Mouse (Mus musculus) E14TG2a.4 (cell line): ENCODE measurements at regions not wholly inside any gene's neighbourhood (a gene's known extent, or its start where the extent isn't known, plus 50 kb on each side); places are given as distances from the start of the nearest gene placed in this dataset.
"Not testable (repeated sequence)": the region's sequence is repeated elsewhere in the genome, so short reads cannot be mapped to it uniquely, and the experiment has no call there.

Experiments
- H3K27me3 ChIP-seq: 2 replicates; pipeline ENCODE4 v1.6.1; 2014; ENCODE audit warnings: low read length, control low read depth; ENCODE audit not compliant: insufficient read depth
- H3K36me3 ChIP-seq: 2 replicates; pipeline ENCODE4 v1.6.1; 2014; ENCODE audit warnings: low read length, control low read depth; ENCODE audit not compliant: insufficient read depth
- H3K4me1 ChIP-seq: replicated peaks from 2 replicates; pipeline ENCODE4 v1.6.1; 2014; ENCODE audit warnings: low read depth, low read length, control low read depth
- H3K4me3 ChIP-seq: replicated peaks from 2 replicates; pipeline ENCODE4 v1.5.1; 2014; ENCODE audit warnings: mild to moderate bottlenecking, low read length
- H3K9me3 ChIP-seq: 2 replicates; pipeline ENCODE4 v1.6.1; 2014; ENCODE audit warnings: low read length, control low read depth
- CTCF ChIP-seq: conservative IDR thresholded peaks from 2 replicates; pipeline ENCODE4 v1.5.1; 2014; ENCODE audit warnings: low read length
- NANOG ChIP-seq: IDR thresholded peaks from 2 replicates; pipeline ENCODE4 v1.6.1; 2014; ENCODE audit warnings: borderline replicate concordance, low read length, mixed read lengths
- POU5F1 ChIP-seq: IDR thresholded peaks from 2 replicates; pipeline ENCODE4 v1.6.1; 2014; ENCODE audit warnings: low read length, borderline replicate concordance

- Histone ChIP-seq H3K27me3 (no peaks in the 10 kb centered on the region), H3K36me3 (no peaks in the 10 kb centered on the region; the same call in 1 of the 2 replicates), H3K4me1 (peaks cover 30% of the 10 kb centered on the region), H3K4me3 (no peak overlapping the region), H3K9me3 (peaks cover 12% of the 10 kb centered on the region; the same call in 1 of the 2 replicates)
- TF ChIP-seq POU5F1 (no peak), CTCF (no peak), NANOG (no peak)
Observed at GRCm38 (mm10) chr4:10402928-10403327, 471.4 kb upstream of the 2610301B20Rik start.

- peaks cover 18% of the 10 kb centered on the region for H3K4me1 ChIP-seq
- TF ChIP-seq POU5F1 = no peak
- no peak for TF ChIP-seq NANOG
- no peak for TF ChIP-seq CTCF
- peaks cover 8% of the 10 kb centered on the region; the same call in 1 of the 2 replicates for H3K9me3 ChIP-seq
- H3K36me3 ChIP-seq = no peaks in the 10 kb centered on the region; the same call in 1 of the 2 replicates
- H3K27me3 ChIP-seq = no peaks in the 10 kb centered on the region
- H3K4me3 ChIP-seq = no peak overlapping the region
Observed at GRCm38 (mm10) chr4:10404438-10404837, 469.9 kb upstream of the 2610301B20Rik start.

- no peaks in the 10 kb centered on the region for H3K27me3 ChIP-seq
- peaks cover 14% of the 10 kb centered on the region for H3K4me1 ChIP-seq
- peaks cover 8% of the 10 kb centered on the region; the same call in 1 of the 2 replicates for H3K9me3 ChIP-seq
- no peaks in the 10 kb centered on the region; the same call in 1 of the 2 replicates for H3K36me3 ChIP-seq
- TF ChIP-seq NANOG (no peak), POU5F1 (no peak), CTCF (no peak)
- no peak overlapping the region for H3K4me3 ChIP-seq
Observed at GRCm38 (mm10) chr4:10405102-10405501, 469.2 kb upstream of the 2610301B20Rik start.

GRCm38 (mm10) chr4:10414274-10414673 lies 460.0 kb upstream of the 2610301B20Rik start:
- no peaks in the 10 kb centered on the region for H3K27me3 ChIP-seq
- H3K4me1 ChIP-seq = no peaks in the 10 kb centered on the region
- H3K9me3 ChIP-seq = peaks cover 4% of the 10 kb centered on the region; the same call in 1 of the 2 replicates
- no peaks in the 10 kb centered on the region for H3K36me3 ChIP-seq
- H3K4me3 ChIP-seq = no peak overlapping the region
- no peak for TF ChIP-seq POU5F1

GRCm38 (mm10) chr4:10421354-10421753 lies 452.9 kb upstream of the 2610301B20Rik start:
- no peak for TF ChIP-seq POU5F1
- TF ChIP-seq CTCF = no peak
- TF ChIP-seq NANOG = no peak
- no peaks in the 10 kb centered on the region for H3K27me3 ChIP-seq
- H3K4me3 ChIP-seq = no peak overlapping the region
- no peaks in the 10 kb centered on the region for H3K4me1 ChIP-seq
- H3K9me3 ChIP-seq = peaks cover 4% of the 10 kb centered on the region; the same call in 1 of the 2 replicates
- H3K36me3 ChIP-seq = no peaks in the 10 kb centered on the region

- Histone ChIP-seq H3K4me1 (no peaks in the 10 kb centered on the region), H3K27me3 (no peaks in the 10 kb centered on the region), H3K9me3 (peaks cover 34% of the 10 kb centered on the region), H3K4me3 (no peak overlapping the region), H3K36me3 (no peaks in the 10 kb centered on the region; the same call in 1 of the 2 replicates)
- TF ChIP-seq NANOG (no peak), CTCF (no peak), POU5F1 (no peak)
Observed at GRCm38 (mm10) chr4:10434438-10434837, 439.9 kb upstream of the 2610301B20Rik start.

GRCm38 (mm10) chr4:10439921-10440320 lies 434.4 kb upstream of the 2610301B20Rik start:
- H3K36me3 ChIP-seq, H3K4me3 ChIP-seq, H3K27me3 ChIP-seq, H3K4me1 ChIP-seq: not testable (repeated sequence)
- peaks cover 25% of the 10 kb centered on the region for H3K9me3 ChIP-seq

GRCm38 (mm10) chr4:10459603-10460002 lies 414.7 kb upstream of the 2610301B20Rik start:
- Histone ChIP-seq H3K36me3 (no peaks in the 10 kb centered on the region), H3K27me3 (no peaks in the 10 kb centered on the region), H3K9me3 (no peaks in the 10 kb centered on the region), H3K4me1 (peaks cover 10% of the 10 kb centered on the region), H3K4me3 (no peak overlapping the region)
- TF ChIP-seq NANOG (no peak), POU5F1 (no peak), CTCF (no peak)

- peaks cover 13% of the 10 kb centered on the region for H3K4me1 ChIP-seq
- H3K4me3 ChIP-seq = no peak overlapping the region
- TF ChIP-seq NANOG (no peak), CTCF (no peak), POU5F1 (no peak)
- H3K9me3 ChIP-seq = peaks cover 34% of the 10 kb centered on the region
- no peaks in the 10 kb centered on the region for H3K27me3 ChIP-seq
- H3K36me3 ChIP-seq = no peaks in the 10 kb centered on the region
Observed at GRCm38 (mm10) chr4:10480936-10481335, 393.4 kb upstream of the 2610301B20Rik start.
